Mouse (Mus musculus) G1E (cell line): ENCODE measurements around the gene Tnfrsf9. TPM values are rescaled to one million over a fixed set of nuclear protein-coding genes. Genes with fewer than 3 reads are reported as not detected.

Experiments used
- ATAC-seq: 2 replicates; pipeline ENCODE4 v1.8.0; 2016; ENCODE audit warnings: mild to moderate bottlenecking; ENCODE audit not compliant: insufficient number of reproducible peaks, poor library complexity, low FRiP score, severe bottlenecking; ENCODE audit errors: extremely low read depth
- DNase-seq: peaks from one replicate; pipeline ENCODE4 v3.0.0; 2012; ENCODE audit warnings: low spot score
- H3K27me3 ChIP-seq: 2 replicates; pipeline ENCODE4 v1.6.1; 2012; ENCODE audit warnings: mild to moderate bottlenecking, low read length, inconsistent platforms; ENCODE audit not compliant: insufficient read depth
- H3K36me3 ChIP-seq: replicated peaks from 2 replicates; pipeline ENCODE3; 2012; ENCODE audit warnings: mild to moderate bottlenecking, inconsistent platforms
- H3K4me1 ChIP-seq: 2 replicates; pipeline ENCODE4 v1.6.1; 2012; ENCODE audit warnings: low read depth, low read length, inconsistent platforms, mixed read lengths; ENCODE audit not compliant: insufficient read depth
- H3K4me3 ChIP-seq: 2 replicates; pipeline ENCODE4 v1.5.1; 2012; ENCODE audit warnings: low read depth, mild to moderate bottlenecking, inconsistent platforms, low read length, moderate library complexity, mixed read lengths
- H3K9me3 ChIP-seq: replicated peaks from 2 replicates; pipeline ENCODE4 v1.6.1; 2012; ENCODE audit warnings: inconsistent platforms
- CTCF ChIP-seq: IDR thresholded peaks from 2 replicates; pipeline ENCODE4 v1.5.1; 2012; ENCODE audit warnings: low read depth, low read length, inconsistent platforms, mixed read lengths
- GATA1 ChIP-seq: IDR thresholded peaks from 2 replicates; pipeline ENCODE4 v1.6.1; 2012; ENCODE audit warnings: borderline replicate concordance, low read length, inconsistent platforms, mixed read lengths
- GATA2 ChIP-seq: IDR thresholded peaks from 2 replicates; pipeline ENCODE4 v1.6.1; 2012; ENCODE audit warnings: low read depth, low read length, inconsistent platforms, borderline replicate concordance
- POLR2AphosphoS5 ChIP-seq: IDR thresholded peaks from 2 replicates; pipeline ENCODE4 v1.6.1; 2012; ENCODE audit warnings: low read depth, low read length, inconsistent platforms; ENCODE audit not compliant: insufficient replicate concordance
- TAL1 ChIP-seq: conservative IDR thresholded peaks from 2 replicates; pipeline ENCODE4 v1.6.1; 2012; ENCODE audit warnings: low read depth, low read length, inconsistent platforms, mixed read lengths
- polyA plus RNA-seq: library from polyadenylated mRNA; stranded (reverse); fragments of >175 nt; gene quantifications from 2 replicates; pipeline ENCODE4 v1.2.3, GENCODE M21; 2012
- total RNA-seq, 2 experiments: library from RNA; stranded (forward) in 1 of 2; stranded (reverse) in 1 of 2; fragments of 200-1000 nt in 1 of 2; fragments of >200 nt in 1 of 2; fragmentation: Nextera tagmentation in 1 of 2; gene quantifications; 2 replicates each; pipeline ENCODE4 v1.2.3; 2014 to 2017

Gene Tnfrsf9
- total and polyA plus RNA-seq, 3 experiments, result 0.47 to 20.2 (median 1.1) TPM

DNA sequence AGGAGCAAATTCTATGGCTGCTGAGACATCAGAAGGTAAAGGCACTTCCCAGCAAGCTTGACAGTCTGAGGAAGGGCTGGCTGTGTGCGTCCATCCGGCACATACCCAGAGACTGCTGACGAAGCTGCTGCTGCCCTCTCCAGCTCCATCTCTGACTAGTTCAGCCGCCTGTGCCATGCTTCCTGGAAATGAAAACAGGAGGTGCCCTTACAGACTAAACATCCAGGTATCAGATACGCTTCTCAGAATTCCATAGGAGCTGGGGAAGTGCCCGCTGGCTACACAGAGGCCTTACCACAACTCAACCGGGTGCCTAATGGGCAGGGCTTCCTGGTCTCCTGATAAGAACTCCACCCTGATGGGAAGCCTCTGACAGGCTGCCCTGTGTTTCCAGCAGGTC lies 44.2 kb downstream of the Tnfrsf9 start:
- DNase-seq (no peak), ATAC-seq (no peak)
- no peaks in the 10 kb centered on the region for H3K9me3 ChIP-seq
- peaks cover 17% of the 10 kb centered on the region for H3K27me3 ChIP-seq
- no peaks in the 10 kb centered on the region for H3K4me1 ChIP-seq
- H3K4me3 ChIP-seq, result no peak overlapping the region
- TF ChIP-seq POLR2AphosphoS5, result no peak
- TF ChIP-seq CTCF, result no peak
- TF ChIP-seq TAL1, result no peak
- no peak for TF ChIP-seq GATA2
- TF ChIP-seq GATA1, result no peak
- H3K36me3 ChIP-seq, result no peaks in the 10 kb centered on the region

GRCm38 (mm10) chr4:150962231-150962630 lies 47.9 kb downstream of the Tnfrsf9 start:
- DNase-seq, result no peak
- no peak for ATAC-seq
- no peaks in the 10 kb centered on the region for H3K9me3 ChIP-seq
- TF ChIP-seq GATA1 (no peak), CTCF (no peak), TAL1 (no peak), GATA2 (no peak), POLR2AphosphoS5 (no peak)
- no peaks in the 10 kb centered on the region for H3K36me3 ChIP-seq
- H3K27me3 ChIP-seq, result peaks cover 7% of the 10 kb centered on the region
- no peak overlapping the region for H3K4me3 ChIP-seq
- no peaks in the 10 kb centered on the region for H3K4me1 ChIP-seq

DNA sequence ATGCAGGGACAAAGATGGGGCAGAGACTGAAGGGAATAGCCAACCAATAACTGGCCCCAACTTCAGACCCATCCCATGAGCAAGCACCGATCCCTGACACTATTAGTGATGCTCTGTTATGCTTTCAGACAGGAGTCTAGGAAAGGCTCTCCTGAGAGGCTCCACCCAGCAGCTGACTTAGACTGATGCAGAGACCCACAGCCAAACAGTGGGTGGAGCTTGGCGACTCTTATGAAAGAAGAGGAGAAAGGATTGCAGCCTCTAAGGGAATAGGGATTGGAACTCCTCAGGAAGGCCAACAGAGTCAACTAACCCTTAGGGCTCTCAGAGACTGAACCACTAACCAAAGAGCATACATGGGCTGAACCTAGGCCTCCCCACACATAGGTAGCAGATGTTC lies 49.3 kb downstream of the Tnfrsf9 start:
- ATAC-seq, result no peak
- DNase-seq, result no peak
- Histone ChIP-seq H3K4me1 (no peaks in the 10 kb centered on the region), H3K36me3 (no peaks in the 10 kb centered on the region), H3K9me3 (no peaks in the 10 kb centered on the region), H3K4me3 (no peak overlapping the region), H3K27me3 (peaks cover 4% of the 10 kb centered on the region; the same call in 1 of the 2 replicates)
- TF ChIP-seq POLR2AphosphoS5 (no peak), CTCF (no peak), GATA1 (no peak), TAL1 (no peak), GATA2 (no peak)

DNA sequence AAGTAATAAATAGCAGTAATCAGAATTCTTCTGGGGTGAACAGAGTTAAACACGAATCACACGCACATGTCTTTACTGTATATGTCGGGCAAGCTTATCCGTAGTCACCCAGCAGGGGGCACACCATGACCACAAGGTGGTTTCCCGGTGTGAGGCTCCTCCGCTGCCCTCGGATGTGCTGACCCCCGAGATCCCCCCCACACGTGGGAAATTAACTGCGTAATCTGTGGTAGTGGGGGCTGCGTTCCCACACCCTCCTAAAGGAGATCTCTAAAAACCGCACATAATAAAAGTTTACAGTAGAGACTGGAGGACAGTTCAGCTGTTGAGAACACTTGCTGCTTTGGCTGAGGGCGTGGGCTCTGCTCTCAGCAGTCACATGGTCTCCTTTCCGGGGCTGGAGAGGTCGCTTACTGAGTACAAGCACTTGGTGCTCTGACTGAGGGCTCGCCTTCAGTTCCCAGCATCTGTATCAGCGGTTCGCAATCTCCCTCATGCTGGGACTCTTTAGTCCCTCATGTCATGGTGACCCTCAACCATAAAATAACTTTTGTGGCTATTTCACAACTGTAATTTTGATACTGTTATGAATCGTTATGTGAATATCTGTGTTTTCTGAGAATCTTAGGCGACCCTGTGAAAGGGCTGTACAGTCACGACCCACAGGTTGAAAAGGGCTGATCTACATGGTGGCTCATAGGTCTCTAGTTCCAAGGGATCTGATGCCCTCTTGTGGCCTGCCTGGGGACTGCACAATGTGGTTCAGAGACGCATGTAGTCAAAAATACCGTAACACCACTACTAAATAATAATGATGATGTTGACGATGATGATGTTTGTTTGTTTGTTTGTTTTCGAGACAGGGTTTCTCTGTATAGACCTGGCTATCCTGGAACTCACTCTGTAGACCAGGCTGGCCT lies 50.5 kb downstream of the Tnfrsf9 start:
- no peak overlapping the region for H3K4me3 ChIP-seq
- peaks cover 4% of the 10 kb centered on the region; the same call in 1 of the 2 replicates for H3K27me3 ChIP-seq
- peak; percentile 62 for TF ChIP-seq CTCF
- TF ChIP-seq TAL1, result no peak
- no peaks in the 10 kb centered on the region for H3K4me1 ChIP-seq
- DNase-seq (no peak), ATAC-seq (peak; percentile 57; the same call in 1 of the 2 replicates)
- no peaks in the 10 kb centered on the region for H3K36me3 ChIP-seq
- no peaks in the 10 kb centered on the region for H3K9me3 ChIP-seq

- TF ChIP-seq TAL1, result no peak
- no peak for TF ChIP-seq CTCF
- no peak for TF ChIP-seq GATA2
- Histone ChIP-seq H3K4me3 (no peak overlapping the region), H3K9me3 (no peaks in the 10 kb centered on the region), H3K4me1 (no peaks in the 10 kb centered on the region), H3K27me3 (peaks cover 4% of the 10 kb centered on the region; the same call in 1 of the 2 replicates), H3K36me3 (no peaks in the 10 kb centered on the region)
- ATAC-seq (no peak), DNase-seq (no peak)
Observed at GRCm38 (mm10) chr4:150965555-150965951, 51.2 kb downstream of the Tnfrsf9 start.

DNA sequence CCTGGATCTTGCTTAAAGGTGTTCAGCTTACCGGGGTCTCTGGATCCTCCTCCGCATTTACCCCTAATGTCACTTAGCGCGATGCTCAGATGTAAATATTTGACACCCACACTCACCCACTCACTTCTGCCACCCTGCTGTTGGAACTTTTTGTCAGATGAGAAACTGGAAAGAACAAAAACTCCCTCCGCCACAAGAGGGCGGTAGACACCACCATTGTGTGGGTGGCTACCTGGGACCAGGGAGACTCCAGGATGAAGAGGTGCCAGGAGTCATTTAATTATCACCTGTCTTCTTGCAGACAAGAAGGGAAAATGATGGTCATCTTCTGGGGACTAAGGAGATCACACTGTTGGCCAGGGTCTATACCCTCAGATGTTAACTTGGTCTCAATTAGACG lies 52.2 kb downstream of the Tnfrsf9 start:
- ATAC-seq, result no peak
- DNase-seq, result peak; percentile 31

More for the DNA sequence above, 52.2 kb downstream of the Tnfrsf9 start:
- peaks cover 4% of the 10 kb centered on the region; the same call in 1 of the 2 replicates for H3K27me3 ChIP-seq
- H3K36me3 ChIP-seq, result no peaks in the 10 kb centered on the region
- TF ChIP-seq CTCF (peak; percentile 34; the same call in 1 of the 2 replicates), GATA1 (no peak)
- no peaks in the 10 kb centered on the region for H3K9me3 ChIP-seq
- H3K4me1 ChIP-seq, result no peaks in the 10 kb centered on the region
- H3K4me3 ChIP-seq, result no peak overlapping the region
